In the genomic region with DNA sequence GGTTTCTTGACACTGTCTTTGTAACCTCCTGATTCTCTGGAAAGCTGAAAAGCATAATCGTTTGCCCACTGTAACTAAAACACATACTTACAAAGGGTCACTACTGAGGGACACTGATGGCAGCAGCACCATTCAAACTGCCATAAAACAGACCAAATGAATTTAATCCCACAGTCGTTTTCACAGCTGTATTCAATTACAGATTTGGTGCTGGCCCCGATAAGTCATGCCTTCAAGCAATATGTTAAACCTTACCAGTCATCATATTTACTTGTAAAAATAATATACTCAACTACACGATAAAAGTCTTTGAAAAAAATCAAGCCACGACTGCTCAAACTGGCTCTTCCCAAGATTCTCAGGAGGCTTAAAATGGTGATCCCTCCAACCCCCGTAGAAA, we compare ENCODE assay signal across 12 mouse cellular contexts.
"Had no signal": no experiment of that assay in that cellular context is flagged by ENCODE, and none has a peak within 500 bp of the region (broad histone marks: within the 10 kb centered on the region; RNA-seq: fewer than 3 reads in every experiment).

No protein-coding gene starts in this region.

- DNase-seq: gastrocnemius, adult 2 months; gastrocnemius, postnatal 10 days; gastrocnemius, postnatal 25 days; heart, postnatal 10 days; heart, postnatal 4 days; kidney, adult 18-20 months; kidney, adult 8-10 months; kidney, postnatal 10 days; kidney, postnatal 25 days; kidney, postnatal 4 days; liver; liver, embryonic 13.5 days had no signal
